Mouse (Mus musculus) thymus, adult 2 months (tissue): Measurements from ENCODE around the gene Set.

Source experiments
- CTCF ChIP-seq: fragments of 200-500 bp; IDR thresholded peaks from 2 replicates; pipeline ENCODE4 v1.5.1; 2012; ENCODE audit warnings: mild to moderate bottlenecking, control low read depth, low read length, moderate library complexity, borderline replicate concordance; ENCODE audit not compliant: control insufficient read depth, poor library complexity, insufficient read depth; ENCODE audit errors: extremely low read depth
- POLR2A ChIP-seq: fragments of 200-500 bp; IDR thresholded peaks from 2 replicates; pipeline ENCODE4 v1.6.1; 2012; ENCODE audit warnings: mild to moderate bottlenecking, low read length, control low read depth, moderate library complexity; ENCODE audit not compliant: control insufficient read depth, poor library complexity, insufficient read depth; ENCODE audit errors: extremely low read depth

DNA sequence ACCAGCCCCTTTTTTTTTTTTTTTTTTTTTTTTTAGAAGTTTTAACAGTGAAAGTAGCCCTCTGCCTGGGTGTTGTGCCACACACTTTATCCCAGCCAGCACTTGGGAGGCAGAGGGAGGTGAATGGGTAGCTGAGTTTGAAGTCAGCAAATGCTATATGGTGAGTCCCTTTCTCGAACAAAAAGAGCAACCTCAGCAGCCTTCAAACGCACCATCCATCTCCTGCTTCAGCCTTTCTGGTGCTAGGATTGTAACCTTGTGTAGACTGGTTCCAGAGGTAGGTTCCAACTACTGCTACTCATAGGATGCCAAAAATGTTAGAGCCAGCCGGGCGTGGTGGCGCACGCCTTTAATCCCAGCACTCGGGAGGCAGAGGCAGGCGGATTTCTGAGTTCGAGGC lies 19.3 kb downstream of the Set start:
- no peak for TF ChIP-seq CTCF
- no peak for TF ChIP-seq POLR2A
